11 mouse cellular contexts compared by ENCODE assay signal in genomic region chr7:48963112-48963511, GRCm38 (mm10). TPM values are rescaled to one million over a fixed set of nuclear protein-coding genes. Genes with fewer than 3 reads are reported as not detected.
DNase-seq lines count a peak whose midpoint lies in the region; ATAC-seq lines count a peak whose summit lies in the region.
"Had no signal": no experiment of that assay in that cellular context is flagged by ENCODE, and none has a peak within 500 bp of the region (broad histone marks: within the 10 kb centered on the region; RNA-seq: fewer than 3 reads in every experiment).

No protein-coding gene starts in this region.

- no peaks in the 10 kb centered on the region for H3K36me3 ChIP-seq in neural tube, embryonic 11.5 days (ENCODE audit: control insufficient read depth, insufficient read depth, low read length)
- no peaks in the 10 kb centered on the region for H3K36me3 ChIP-seq in midbrain, embryonic 13.5 days
- H3K36me3 ChIP-seq: heart, embryonic 15.5 days had no signal

- WGBS in neural tube, embryonic 11.5 days: 44% methylated on average over 5 of the region's 5 CpGs
- 27% methylated on average over 5 of the region's 5 CpGs for WGBS in midbrain, embryonic 13.5 days

- 0 out of 2 replicates have a peak, but pooled peaks cover 4% of the 10 kb centered on the region for H3K27me3 ChIP-seq in neural tube, embryonic 11.5 days (ENCODE audit: control insufficient read depth, insufficient read depth, low read length)
- H3K27me3 ChIP-seq in midbrain, embryonic 13.5 days: peaks cover 2% of the 10 kb centered on the region; the same call in 1 of the 2 replicates

- intact Hi-C loops in heart, postnatal 36 days (cut with DNase I): no loop called here

- peak overlapping the region; percentile 28 for H3K4me2 ChIP-seq in neural tube, embryonic 11.5 days (ENCODE audit: low read depth)
- peak overlapping the region; percentile 70 for H3K4me2 ChIP-seq in midbrain, embryonic 13.5 days (replicated peaks)
- H3K4me2 ChIP-seq: heart, embryonic 15.5 days had no signal

- no peak overlapping the region for H3K9ac ChIP-seq in neural tube, embryonic 11.5 days (ENCODE audit: low read length)
- H3K9ac ChIP-seq in midbrain, embryonic 13.5 days (replicated peaks): peak overlapping the region; percentile 57
- H3K9ac ChIP-seq: heart, embryonic 15.5 days had no signal

- no peak for ATAC-seq in neural tube, embryonic 11.5 days (ENCODE audit: insufficient read depth, low FRiP score, low TSS enrichment)
- no peak for ATAC-seq in midbrain, embryonic 13.5 days
- no peak for ATAC-seq in inflammation-experienced regulatory T-cells, adult 6 months

- H3K27ac ChIP-seq in neural tube, embryonic 11.5 days (ENCODE audit: low read depth, low read length): 0 out of 2 replicates have a peak overlapping the region, but pooled peaks have one; percentile 24
- H3K27ac ChIP-seq in midbrain, embryonic 13.5 days: peak overlapping the region; percentile 6; the same call in 1 of the 2 replicates
- H3K27ac ChIP-seq: heart, embryonic 15.5 days had no signal

- peaks cover 60% of the 10 kb centered on the region for H3K4me1 ChIP-seq in neural tube, embryonic 11.5 days (ENCODE audit: control insufficient read depth, insufficient read depth, low read length)
- H3K4me1 ChIP-seq in midbrain, embryonic 13.5 days (replicated peaks): peaks cover 91% of the 10 kb centered on the region

- H3K4me3 ChIP-seq in neural tube, embryonic 11.5 days (ENCODE audit: low read depth, low read length): 0 out of 2 replicates have a peak overlapping the region, but pooled peaks have one; percentile 3
- H3K4me3 ChIP-seq in midbrain, embryonic 13.5 days (replicated peaks): peak overlapping the region; percentile 16
- H3K4me3 ChIP-seq: heart, embryonic 15.5 days had no signal

- H3K9me3 ChIP-seq in neural tube, embryonic 11.5 days (ENCODE audit: control insufficient read depth, low read length): no peaks in the 10 kb centered on the region
- no peaks in the 10 kb centered on the region for H3K9me3 ChIP-seq in midbrain, embryonic 13.5 days
- H3K9me3 ChIP-seq: heart, embryonic 15.5 days had no signal

- DNase-seq in embryo, embryonic 11 days: peak; percentile 38
- DNase-seq in embryo, embryonic 10.5 days (ENCODE audit: low spot score): no peak
- peak; percentile 32 for DNase-seq in neural tube, embryonic 11.5 days (ENCODE audit: low spot score)
- no peak for DNase-seq in neural tube, embryonic 10.5 days (ENCODE audit: extremely low spot score, low spot score)
- no peak for DNase-seq in c-Kit-positive CD71-positive TER-119-positive erythroid progenitor cells, embryonic 14.5 days (ENCODE audit: low spot score)
- DNase-seq in heart, postnatal 36 days: no peak
- DNase-seq: kidney, adult 8-10 months; thymus, postnatal 36 days had no signal

RNA-seq across cellular contexts. Expression of gene Nav2, which starts 54.6 kb away (rescaled TPM):
- 15.9 and 19.2 TPM in 2 replicates for polyA plus RNA-seq in neural tube, embryonic 11.5 days (2014; fragmentation: Nextera tagmentation; extraction: Ambion mirVana)
- polyA plus RNA-seq in midbrain, embryonic 13.5 days (2015; fragmentation: Nextera tagmentation; extraction: Ambion mirVana): 22.2 and 23.2 TPM in 2 replicates
- 10 to 100 TPM; 27.1 to 51.3 (median 35.8) TPM for polyA plus RNA-seq in inflammation-experienced regulatory T-cells, adult 6 months (2017; shearing (Covaris generic))
- total RNA-seq in heart, postnatal 36 days (2021): 10 to 100 TPM; 42.4 to 52.9 TPM

Comparison
In these comparisons a context has a peak if more than half of its experiments do, and no peak if none do; other contexts are left out.
1. DNase-seq: peak in embryo, embryonic 11 days (single experiment) and neural tube, embryonic 11.5 days (single experiment); none in embryo, embryonic 10.5 days (single experiment), neural tube, embryonic 10.5 days (single experiment), c-Kit-positive CD71-positive TER-119-positive erythroid progenitor cells, embryonic 14.5 days (single experiment) and heart, postnatal 36 days (0 of 2).